Mouse (Mus musculus): ENCODE measurements around the gene Slc39a12.

Gene Slc39a12

DNA sequence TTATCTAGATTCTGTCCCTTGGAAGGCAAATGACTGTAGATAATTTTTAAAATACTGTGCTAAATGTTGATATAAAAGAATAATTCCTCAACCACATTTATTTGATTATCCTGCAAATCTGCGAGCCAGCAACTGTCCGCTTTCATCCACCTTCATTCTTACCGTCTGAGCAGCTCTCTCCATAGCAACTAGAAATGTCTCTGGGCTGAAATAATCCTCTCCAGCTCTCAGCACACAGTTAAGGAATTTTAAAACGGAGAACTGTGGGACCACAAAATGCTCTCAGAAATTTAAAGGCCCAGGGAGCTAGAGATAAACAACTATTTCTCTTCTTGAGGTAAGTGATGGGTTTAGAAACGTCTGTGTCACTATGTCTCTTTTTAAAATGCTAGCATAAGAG, at the start of gene Slc39a12:
Gene Slc39a12 (plus strand): TSS at position 155 of the 400 bp plus-strand sequence.
- no peak for DNase-seq

- DNase-seq: peak; percentile 96
These were observed 46.3 kb upstream of the Slc39a12 start for GRCm38 (mm10) chr2:14341652-14342308.

DNA sequence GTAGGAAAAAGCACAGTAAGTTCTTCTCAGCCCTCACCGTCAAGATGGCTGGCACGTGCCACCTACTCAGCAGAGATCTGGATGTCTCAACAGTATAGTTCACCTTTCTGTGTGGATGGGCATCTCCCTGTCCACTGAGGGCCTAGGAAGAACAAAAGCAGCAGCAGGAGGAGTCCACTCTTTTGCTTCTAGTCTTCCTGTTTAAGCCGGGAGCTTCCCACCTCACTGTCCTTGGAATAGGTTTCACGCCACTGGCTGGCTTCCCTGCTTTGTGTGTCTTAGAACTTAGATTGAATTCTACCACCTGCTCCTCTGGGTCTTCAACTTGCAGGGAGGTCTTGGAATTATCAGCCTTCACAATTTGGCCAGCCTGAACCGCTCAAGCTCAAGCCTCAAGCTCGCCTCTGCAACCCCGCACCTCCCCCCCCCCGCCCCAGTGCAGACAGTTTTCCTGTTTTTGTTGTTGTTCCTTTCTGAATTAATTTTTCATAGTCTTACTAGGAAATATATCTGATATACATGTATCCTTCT, 45.7 kb upstream of the Slc39a12 start:
- DNase-seq: no peak

- DNase-seq: no peak
These were observed 740 bp downstream of the Slc39a12 start for GRCm38 (mm10) chr2:14388856-14389255.

GRCm38 (mm10) chr2:14390900-14391299, 2.8 kb downstream of the Slc39a12 start:
- DNase-seq: no peak

DNA sequence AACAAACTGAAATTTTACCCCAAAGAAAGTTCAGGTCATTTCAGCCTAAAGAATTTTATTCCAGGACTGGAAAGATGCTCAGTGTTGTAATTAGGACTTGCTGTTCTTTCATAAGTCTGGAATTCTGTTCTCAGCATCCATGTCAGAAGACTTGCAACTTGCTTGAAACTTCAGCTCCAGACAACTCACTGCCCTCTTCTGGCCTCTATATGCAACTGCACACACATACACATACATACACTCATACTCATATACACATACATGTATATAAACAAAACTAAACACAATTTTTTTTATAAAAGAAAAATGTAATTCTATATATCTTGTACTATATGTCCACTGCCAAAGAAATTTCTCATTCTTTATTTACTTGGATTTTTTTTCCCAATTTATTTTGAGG, 14.9 kb downstream of the Slc39a12 start:
- no peak for DNase-seq

DNA sequence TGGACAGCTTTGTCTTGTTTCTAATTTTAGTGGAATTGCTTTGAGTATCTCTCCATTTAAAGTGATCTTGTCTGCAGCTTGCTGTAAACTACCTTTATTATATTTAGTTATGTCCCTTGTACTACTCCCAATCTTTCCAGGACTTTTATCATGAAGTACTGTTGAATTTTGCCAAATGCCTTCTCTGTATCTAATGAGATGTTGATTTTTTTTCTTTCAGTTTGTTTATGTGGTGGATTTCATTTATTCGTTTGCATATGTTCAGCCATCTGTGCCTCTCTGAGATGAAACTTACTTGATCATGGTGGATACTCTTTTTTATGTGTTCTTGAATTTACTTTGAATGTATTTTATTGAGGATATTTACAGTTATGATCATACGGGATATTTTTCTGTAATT, 40.9 kb downstream of the Slc39a12 start:
- no peak for DNase-seq

DNA sequence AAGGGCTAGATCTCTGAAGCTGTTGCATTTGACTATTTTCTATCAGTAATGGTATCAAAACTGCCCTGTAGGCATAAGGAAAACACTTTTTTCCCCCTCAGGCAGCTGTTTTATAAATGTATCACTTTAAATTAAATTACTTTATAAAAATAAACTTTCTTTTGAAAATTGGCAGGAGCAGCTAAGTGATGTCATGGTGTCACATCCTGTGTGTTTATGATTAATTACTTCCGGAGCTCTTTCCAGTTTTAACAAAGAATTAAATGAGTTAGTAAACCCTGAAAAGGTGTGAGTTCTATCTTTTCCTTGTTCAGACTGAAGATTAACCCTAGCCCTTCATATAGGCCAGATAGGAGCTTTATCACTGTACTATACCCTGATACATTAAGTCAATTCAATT, 59.2 kb downstream of the Slc39a12 start:
- DNase-seq: no peak

DNA sequence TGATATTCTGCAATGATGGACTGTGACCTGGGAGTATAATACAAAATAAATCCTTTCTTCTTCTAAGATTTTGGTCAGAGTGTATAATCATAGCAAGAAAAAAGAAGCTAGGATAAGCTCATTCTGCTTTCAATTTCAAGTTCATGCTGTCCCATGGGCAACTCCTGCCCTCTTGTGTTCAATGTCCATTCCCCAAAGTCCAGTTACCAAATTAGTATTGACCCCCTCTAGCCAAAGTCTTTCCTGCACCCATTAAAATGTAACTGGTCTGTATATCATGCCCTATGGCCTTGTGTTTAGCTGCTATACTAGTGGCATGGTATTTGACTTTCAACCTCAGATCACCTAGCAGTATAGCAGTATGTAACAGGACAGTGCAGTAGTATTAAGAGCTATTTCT, 62.8 kb downstream of the Slc39a12 start:
- DNase-seq: peak; percentile 19

- DNase-seq: peak; percentile 4
These were observed 67.0 kb downstream of the Slc39a12 start for GRCm38 (mm10) chr2:14454946-14455631.

- no peak for DNase-seq
These were observed 76.3 kb downstream of the Slc39a12 start for GRCm38 (mm10) chr2:14464438-14464837.

- DNase-seq: no peak
These were observed 106.0 kb downstream of the Slc39a12 start for GRCm38 (mm10) chr2:14494132-14494531.

- DNase-seq: no peak
These were observed 108.0 kb downstream of the Slc39a12 start for GRCm38 (mm10) chr2:14496150-14496549.

GRCm38 (mm10) chr2:14502482-14502881, 114.4 kb downstream of the Slc39a12 start:
- no peak for DNase-seq

- DNase-seq: no peak
These were observed 130.1 kb downstream of the Slc39a12 start for GRCm38 (mm10) chr2:14518237-14518636.

DNA sequence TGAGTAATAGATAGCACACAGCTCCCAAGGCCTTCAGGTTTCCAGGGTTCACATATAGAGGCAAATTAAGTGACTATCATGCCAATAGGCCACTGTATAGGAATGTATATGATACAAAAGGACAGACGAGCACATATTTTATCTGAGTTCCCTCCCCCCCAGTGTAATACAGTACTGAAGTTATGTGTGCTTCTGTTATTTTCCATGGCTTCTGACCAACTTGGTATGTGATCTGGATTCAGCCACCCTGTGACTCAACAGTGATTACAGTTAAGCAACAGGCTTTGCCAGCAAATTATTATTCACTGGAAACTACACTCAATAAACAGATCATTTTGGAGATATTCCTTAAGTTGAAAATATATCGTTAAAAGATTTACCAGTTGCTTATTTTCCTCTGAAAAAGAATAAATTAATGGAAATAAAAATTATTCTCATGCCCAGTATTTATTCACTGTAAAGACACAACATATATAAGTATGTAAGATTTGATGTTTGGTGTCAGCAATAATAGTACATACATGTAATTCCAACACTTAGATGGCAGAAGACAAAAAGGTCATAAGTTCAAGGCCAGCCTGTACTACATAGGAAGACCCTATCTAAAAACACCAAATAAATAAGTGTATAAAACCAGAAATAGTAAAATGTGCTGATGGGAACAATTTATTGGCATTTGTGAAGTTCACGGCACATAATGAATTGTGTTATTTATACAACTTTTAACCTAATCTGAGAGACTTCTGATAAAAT, 146.4 kb downstream of the Slc39a12 start:
- DNase-seq: no peak

GRCm38 (mm10) chr2:14535246-14535671, 147.1 kb downstream of the Slc39a12 start:
- no peak for DNase-seq

GRCm38 (mm10) chr2:14537781-14538180, 149.7 kb downstream of the Slc39a12 start:
- DNase-seq: no peak

DNA sequence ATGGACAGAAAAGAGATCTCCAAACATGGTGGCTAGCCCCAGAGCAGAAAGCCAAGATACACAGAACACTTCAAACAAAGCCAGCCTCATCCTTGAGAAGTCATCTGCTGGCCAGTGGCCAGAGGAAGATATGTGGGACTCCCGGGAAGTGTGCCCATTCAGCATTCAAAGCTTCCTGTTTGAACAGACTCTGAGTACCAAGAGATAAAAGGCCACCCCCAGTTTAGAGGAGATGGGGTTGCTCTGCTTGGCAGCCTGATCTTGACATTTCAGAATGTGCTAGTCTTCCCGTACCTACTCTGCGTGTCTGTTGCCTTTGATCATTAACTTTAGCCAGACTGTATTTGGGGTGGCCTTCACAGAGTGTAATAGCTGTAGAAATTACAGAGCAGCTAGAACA, 155.2 kb downstream of the Slc39a12 start:
- DNase-seq: peak; percentile 2

DNA sequence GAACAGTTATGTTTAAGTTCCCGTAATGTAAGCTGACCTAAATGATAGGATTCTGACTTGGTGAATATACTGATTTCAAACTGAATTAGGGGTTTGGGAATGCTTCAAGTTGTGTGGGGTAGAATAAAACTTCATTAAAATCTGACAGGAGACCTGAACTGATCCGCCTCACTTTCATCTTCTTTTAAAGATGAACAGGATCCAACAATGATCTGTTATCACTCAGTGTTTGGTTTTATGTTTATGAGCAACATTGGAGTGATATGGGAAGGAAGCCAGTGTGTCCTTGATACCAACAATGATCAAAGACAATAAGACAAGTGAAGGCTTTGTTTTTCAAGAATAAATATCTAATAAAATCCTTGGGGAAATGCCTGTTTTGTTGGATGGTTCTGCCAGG, 155.7 kb downstream of the Slc39a12 start:
- DNase-seq: no peak
